Mouse (Mus musculus) testis, postnatal 14 days (tissue): Measurements from ENCODE around the gene Usp49.
"Not testable (repeated sequence)": the region's sequence is repeated elsewhere in the genome, so short reads cannot be mapped to it uniquely, and the experiment has no call there.

ENCODE experiments used
- DNase-seq: peaks from one replicate; pipeline ENCODE4 v3.0.0; 2021; ENCODE audit warnings: low spot score

The Usp49 gene

DNA sequence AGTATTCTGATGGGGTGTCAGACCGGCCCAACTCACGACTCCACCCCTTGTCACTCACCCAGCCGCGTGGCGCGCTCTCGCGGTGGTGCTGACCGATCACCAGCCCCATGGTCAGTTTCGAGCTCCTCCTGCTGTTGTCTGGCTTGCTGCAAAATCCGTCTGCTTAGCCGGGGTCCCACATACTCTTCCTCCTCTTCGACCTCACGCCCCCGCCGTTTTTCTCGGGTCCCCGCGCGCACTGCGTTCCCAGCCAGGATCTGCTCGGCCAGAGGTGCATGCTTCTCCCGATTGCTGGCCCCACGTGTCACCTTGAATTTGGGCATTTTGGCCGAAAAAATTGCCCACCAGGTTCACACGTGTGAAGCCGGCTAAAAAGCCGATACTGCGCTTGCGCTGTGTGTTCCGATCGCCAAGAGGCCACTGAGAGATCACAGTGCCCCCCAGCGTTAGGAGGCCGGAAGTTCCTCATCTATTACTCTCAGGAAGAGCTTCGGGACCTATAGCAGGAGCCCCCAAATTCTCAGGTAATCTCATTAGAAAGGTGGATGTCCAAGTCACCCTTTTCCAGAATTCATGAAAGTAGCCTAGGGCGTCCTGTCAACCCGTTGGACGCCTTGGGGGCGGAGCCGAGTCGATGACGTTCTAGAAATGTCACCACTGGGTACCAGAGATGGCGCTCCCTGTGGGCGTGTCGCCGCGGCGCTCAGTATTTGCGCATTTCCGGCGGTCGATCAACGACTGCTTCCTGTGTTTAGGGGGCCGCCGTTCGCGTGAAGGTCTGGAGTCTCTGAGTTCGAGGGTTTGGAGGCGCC lies 19.4 kb upstream of the Usp49 start, which contains the start of the genes Bysl, Med20 and Gm20517:
TSS of gene Bysl (minus strand) at position 644 of the 812 bp plus-strand sequence.
TSS of gene Med20 (plus strand) at position 734 of the 812 bp plus-strand sequence.
TSS of gene Gm20517 (plus strand) at position 741 of the 812 bp plus-strand sequence.
- DNase-seq: peak; percentile 95

DNA sequence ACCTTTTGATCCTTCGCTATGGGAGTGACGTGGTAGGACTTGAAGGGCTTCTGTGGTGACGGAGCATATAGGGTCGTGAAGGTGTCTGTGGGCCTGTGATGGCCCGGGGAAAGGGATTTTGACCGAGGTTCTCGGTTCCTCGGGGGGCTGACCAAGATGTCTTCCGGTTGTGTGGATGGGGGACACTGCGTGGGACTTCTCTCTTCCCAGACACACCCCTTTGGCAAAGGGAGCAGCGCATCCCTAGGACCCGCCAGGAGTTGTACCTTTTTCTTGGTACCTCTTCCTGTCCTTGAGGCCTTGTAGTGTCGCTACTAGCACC lies 18.9 kb upstream of the Usp49 start:
- no peak for DNase-seq

DNA sequence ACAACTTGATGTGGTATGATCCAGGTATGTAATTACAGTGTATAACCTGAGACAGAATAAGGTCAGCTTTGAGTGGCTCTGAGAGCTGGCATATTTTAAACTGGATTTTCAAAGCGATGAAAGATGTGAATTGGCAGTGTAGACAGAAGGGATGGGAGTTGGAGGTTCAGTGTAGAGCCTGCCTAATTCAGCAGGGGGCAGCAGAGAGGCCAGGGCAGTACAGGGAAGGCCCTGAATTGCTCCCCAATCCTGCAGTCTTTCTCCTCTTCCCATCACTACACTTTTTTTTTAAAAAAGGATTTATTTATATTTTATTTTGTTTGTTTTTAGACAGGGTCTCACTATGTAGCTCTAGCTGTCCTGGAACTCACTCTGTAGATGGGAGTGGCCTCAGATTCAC lies 16.5 kb upstream of the Usp49 start:
- DNase-seq: no peak

DNA sequence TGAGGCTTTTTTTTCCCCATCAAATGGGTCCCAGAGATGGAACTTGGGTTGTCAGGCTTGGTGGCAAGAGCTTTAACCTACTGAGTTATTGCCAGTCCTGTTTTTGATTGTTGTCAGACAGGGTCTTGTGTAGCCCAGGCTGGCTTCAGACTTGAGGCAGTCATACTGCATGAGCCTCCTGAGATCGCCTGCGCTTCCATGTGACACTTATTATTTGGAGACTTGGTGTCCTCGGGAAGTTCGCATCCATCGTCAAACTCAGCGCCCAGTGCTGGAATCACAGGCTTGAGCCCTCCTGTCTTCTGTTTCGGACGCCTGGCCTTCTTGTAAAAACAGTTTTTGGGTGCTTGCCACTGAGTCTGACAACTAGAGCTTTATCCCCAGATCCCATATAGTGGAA lies 14.4 kb upstream of the Usp49 start:
- no peak for DNase-seq

- no peak for DNase-seq
Observed at GRCm38 (mm10) chr17:47616652-47617051, 13.8 kb upstream of the Usp49 start.

DNA sequence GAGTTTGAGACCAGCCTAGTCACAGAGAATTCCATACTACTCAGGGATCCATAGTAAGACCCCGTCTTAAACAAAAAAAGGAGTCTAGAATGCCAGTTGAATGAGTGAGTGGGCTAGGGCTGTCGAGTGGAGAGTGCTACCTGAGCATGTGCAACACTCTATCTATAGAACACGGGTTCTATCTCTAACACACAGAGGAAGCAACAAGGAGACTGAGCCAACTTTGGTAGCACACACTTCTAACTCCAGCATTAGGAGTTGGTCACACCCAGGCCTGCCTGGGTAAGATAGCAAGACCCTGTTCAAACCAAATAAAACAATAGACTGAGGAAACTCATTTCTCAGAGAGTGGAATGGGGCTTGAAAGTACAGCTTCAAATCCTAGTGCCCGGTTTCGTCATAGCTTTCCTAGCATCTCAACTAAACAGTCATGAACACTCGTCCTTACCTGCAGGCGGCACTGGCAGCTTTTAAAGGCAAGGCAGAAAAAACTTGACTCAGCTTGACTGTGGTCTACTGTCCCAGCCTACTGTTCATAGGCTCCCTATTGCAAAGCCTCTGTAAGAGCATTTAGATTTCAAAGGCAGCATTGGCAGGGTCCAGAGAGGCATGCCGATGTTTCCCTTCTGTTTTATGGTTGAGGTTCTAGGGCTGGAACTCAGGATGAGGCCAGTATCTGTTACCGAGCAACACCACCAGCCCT lies 12.7 kb upstream of the Usp49 start:
- DNase-seq: no peak

- DNase-seq: no peak
Observed at GRCm38 (mm10) chr17:47618556-47619311, 11.8 kb upstream of the Usp49 start.

GRCm38 (mm10) chr17:47622912-47623554 lies 7.5 kb upstream of the Usp49 start:
- DNase-seq: no peak

DNA sequence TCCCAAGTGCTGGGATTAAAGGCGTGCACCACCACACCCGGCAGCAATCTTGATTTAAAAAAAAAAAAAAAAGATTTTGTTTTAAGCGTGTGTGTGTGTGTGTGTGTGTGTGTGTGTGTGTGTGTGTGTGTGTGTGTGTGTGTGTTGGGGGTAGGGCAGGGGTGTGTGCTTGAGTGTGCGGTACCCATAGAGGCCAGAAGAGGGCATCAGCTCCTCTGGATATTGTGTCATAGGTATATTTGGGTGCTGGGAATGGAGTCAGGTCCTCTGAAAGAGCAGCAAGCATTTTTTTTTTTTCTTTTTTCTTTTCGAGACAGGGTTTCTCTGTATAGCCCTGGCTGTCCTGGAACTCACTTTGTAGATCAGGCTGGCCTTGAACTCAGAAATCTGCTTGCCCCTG lies 5.9 kb upstream of the Usp49 start:
- DNase-seq: not testable (repeated sequence)

DNA sequence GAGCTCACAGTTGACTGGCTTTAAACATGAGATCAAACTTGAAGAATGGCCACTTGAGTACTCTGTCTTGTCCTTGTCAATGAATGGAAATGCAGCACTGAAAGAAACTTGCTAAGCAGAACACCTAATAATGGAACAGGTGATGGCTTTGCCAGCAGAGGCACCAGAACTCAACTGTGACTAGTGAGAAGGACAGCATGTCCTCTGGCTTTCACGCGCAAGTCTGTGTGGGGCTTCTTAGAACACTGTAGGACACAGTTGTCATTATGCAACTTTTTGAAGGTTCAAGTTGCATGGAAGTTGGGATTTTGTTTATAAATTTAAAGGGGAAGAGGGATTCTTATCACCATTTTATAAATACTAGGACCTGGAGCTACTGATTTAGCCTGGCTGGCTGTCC lies 5.4 kb upstream of the Usp49 start:
- DNase-seq: no peak

GRCm38 (mm10) chr17:47626031-47626430 lies 4.5 kb upstream of the Usp49 start:
- no peak for DNase-seq

- DNase-seq: no peak
Observed at GRCm38 (mm10) chr17:47627791-47628190, 2.7 kb upstream of the Usp49 start.

DNA sequence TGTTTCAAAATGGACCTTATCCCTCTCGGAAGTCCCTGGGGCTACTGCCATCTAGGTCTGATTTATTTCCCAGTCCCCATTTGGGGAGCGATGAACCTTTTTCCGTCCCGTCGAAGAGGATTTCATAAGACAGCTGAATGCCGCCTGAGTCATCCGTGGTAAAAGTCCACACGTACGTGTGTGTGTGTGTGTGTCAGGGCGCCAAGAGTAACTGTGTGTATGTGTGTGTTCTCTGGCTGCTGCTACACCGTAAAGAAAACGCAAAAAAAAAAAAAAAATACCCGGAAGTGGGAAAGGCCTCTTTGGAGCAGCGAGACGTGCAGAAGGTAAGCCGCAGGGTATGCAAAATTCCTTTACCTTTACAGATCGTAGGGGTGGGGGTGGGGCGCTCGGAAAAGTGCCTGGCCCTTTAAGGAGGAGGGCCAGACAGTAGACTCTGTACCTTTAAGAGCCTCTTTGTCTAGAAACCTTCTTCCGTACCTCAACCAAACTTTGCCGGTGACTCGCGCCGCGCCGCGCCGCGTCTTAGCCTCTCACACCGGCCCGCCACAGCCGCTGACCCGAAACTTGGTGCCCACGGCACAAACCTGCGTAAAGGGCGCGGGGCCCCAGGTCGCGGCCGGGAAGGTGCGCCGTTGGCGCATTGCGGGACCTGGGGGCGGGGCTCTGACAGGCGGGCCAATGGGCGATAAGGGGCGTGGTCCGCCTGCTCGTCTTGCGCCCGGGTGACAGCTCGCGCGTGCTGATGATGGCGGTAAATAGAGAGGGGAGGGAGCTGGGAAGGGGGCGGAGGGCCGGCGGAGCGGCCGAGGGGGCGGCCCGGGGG lies 1.4 kb upstream of the Usp49 start:
- DNase-seq: peak; percentile 97

- peak; percentile 74 for DNase-seq
Observed at GRCm38 (mm10) chr17:47629717-47630677, 493 bp upstream of the Usp49 start.

DNA sequence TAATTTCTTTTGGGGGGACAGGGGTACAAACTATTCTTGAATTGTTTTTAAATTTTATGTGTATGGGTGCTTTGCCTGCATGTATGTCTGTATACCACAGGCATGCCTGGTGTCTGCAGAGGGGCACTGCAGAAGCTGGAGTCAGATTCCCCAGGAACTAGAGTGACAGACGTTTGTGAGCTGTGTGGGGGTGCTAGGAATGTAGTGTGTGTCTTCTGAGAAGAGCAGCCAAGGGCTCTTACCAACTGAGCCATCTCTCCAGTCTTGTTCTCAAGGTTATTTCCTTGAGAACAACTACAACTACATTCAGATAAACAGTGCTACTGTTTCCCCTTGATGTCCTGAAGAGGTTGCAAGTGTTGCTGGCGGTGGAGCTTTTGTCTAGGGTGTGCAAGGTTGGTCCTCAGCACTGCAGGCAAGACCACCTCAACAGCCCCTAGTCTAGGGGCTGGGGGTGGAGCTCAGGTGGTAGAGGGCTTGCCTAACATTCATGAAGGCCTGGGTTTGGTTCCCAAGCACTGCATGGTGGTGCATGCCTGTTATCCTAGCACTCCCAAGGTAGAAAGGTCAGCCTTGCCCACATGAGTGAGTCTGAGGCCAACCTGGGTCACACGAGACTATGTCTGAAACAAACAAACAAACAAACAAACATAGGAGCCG lies 1.8 kb downstream of the Usp49 start:
- no peak for DNase-seq

DNA sequence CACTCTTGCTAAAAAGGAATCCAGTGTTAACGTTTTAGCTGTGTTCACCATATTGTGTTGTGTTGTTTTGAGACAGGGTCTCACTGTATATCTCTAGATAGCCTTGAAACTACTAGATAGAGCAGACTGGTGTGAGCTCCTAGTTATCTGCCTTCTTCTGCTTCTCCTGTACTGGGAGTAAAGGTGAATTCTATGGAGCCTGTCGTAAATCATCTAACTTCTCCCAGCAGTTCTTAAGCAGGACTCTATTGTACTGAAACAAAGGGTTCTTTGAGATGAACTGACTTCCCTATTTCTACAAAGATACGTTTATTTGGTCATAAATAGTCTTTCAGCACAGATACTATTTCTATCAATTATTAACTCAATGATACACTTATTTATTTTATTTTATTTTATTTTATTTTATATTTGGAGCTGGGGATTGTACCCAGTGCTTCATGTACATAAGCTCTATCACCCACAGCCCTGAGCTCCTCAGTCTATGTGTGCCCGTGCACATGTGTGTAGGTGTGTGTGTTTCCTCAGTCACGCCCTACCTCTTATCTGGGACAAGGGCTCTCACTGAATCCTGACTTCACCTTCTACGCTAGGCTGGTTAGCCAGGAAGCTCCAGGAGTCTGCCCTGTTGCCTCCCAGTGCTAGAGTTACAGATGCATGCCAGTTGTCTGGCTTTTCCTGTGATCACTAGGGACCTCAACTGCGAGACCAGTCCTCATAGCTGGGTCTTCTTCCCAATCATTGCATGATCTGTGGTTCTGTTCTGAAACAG lies 3.7 kb downstream of the Usp49 start:
- no peak for DNase-seq

GRCm38 (mm10) chr17:47642992-47643391 lies 12.5 kb downstream of the Usp49 start:
- no peak for DNase-seq

DNA sequence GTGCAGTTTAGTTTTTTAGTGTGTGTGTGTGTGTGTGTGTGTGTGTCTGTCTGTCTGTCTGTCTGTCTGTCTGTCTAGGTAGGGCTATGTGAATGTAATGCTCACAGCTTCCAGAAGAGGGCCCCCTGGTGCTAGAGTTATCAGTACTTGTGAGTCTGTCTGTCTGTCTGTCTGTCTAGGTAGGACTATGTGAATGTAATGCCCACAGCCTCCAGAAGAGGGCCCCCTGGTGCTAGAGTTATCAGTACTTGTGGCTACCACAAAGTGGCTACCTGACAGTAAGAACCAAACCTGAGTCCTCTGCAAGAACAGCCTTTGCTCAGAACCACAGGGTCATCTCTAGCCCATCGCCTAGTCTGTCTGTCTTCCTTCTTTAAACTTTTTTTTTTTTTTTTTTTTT lies 16.2 kb downstream of the Usp49 start:
- no peak for DNase-seq

GRCm38 (mm10) chr17:47648966-47649365 lies 18.5 kb downstream of the Usp49 start:
- DNase-seq: no peak
